8 mouse cellular contexts compared by ENCODE assay signal in genomic region chr3:155093116-155093956, GRCm38 (mm10). TPM values are rescaled to one million over a fixed set of nuclear protein-coding genes. Genes with fewer than 3 reads are reported as not detected.
A peak's percentile ranks its signal among the peaks of the same experiment; 100 is the strongest.
DNase-seq lines count a peak whose midpoint lies in the region; ATAC-seq and TF ChIP-seq lines count a peak whose summit lies in the region.

Fpgt (minus strand) TSS chr3:155093403.
Lrriq3 (plus strand) TSS chr3:155093434.

- H3K4me2 ChIP-seq in kidney, embryonic 14.5 days (replicated peaks; ENCODE audit: low read depth, low read length), result peak within 1 kb of the TSS; percentile 62
- peak within 1 kb of the TSS; percentile 64 for H3K4me2 ChIP-seq in limb, embryonic 15.5 days

- no peaks in the 10 kb centered on the region for H3K9me3 ChIP-seq in kidney, embryonic 14.5 days (ENCODE audit: control insufficient read depth, low read length)
- no peaks in the 10 kb centered on the region for H3K9me3 ChIP-seq in limb, embryonic 15.5 days

- H3K4me3 ChIP-seq in bone marrow macrophage, adult 2 months (ENCODE audit: insufficient read depth, low read length), result peak within 1 kb of the TSS; percentile 100
- peak within 1 kb of the TSS; percentile 83 for H3K4me3 ChIP-seq in embryonic fibroblast, embryonic 13.5 days (ENCODE audit: insufficient read depth, low read length)
- peak within 1 kb of the TSS; percentile 71 for H3K4me3 ChIP-seq in kidney, embryonic 14.5 days (ENCODE audit: low read length)
- H3K4me3 ChIP-seq in limb, embryonic 15.5 days, result peak within 1 kb of the TSS; percentile 63

- no peak for TF ChIP-seq POLR2A in bone marrow macrophage, adult 2 months (IDR thresholded peaks at IDR 0.05; ENCODE audit: borderline replicate concordance, low read depth, low read length)
- TF ChIP-seq POLR2A in embryonic fibroblast, embryonic 13.5 days (IDR thresholded peaks at IDR 0.05; ENCODE audit: low read depth, low read length), result peak; percentile 62

- no peaks in the 10 kb centered on the region; the same call in 1 of the 2 replicates for H3K36me3 ChIP-seq in kidney, embryonic 14.5 days (ENCODE audit: control insufficient read depth, insufficient read depth, low read length)
- 0 out of 2 replicates have a peak, but pooled peaks cover 5% of the 10 kb centered on the region for H3K36me3 ChIP-seq in limb, embryonic 15.5 days

- peak; percentile 99 for ATAC-seq in kidney, embryonic 14.5 days (ENCODE audit: low FRiP score, low TSS enrichment)
- ATAC-seq in limb, embryonic 15.5 days (ENCODE audit: insufficient number of reproducible peaks, low FRiP score, low TSS enrichment, low read depth), result peak; percentile 99

- under 1% methylated on average over 47 of the region's 47 CpGs for WGBS in kidney, embryonic 14.5 days
- under 1% methylated on average over 46 of the region's 47 CpGs for WGBS in limb, embryonic 15.5 days

- DNase-seq in A20 (ENCODE audit: low read depth, low spot score), result peak; percentile 93
- peak; percentile 89 to 90 for DNase-seq in heart, adult 9 months (ENCODE audit: low spot score in 2 of 2)
- DNase-seq in monocyte, adult 2 months (ENCODE audit: low read depth in 1 of 2, low spot score in 2 of 2), result peak; percentile 39 to 67
- peak; percentile 68 to 75 for DNase-seq in spleen, postnatal 36 days (ENCODE audit: low spot score in 2 of 2)

- H3K4me1 ChIP-seq in bone marrow macrophage, adult 2 months (ENCODE audit: control insufficient read depth, insufficient read depth, low read length), result peaks cover 5% of the 10 kb centered on the region; the same call in 1 of the 2 replicates
- peaks cover 4% of the 10 kb centered on the region; the same call in 1 of the 2 replicates for H3K4me1 ChIP-seq in embryonic fibroblast, embryonic 13.5 days (ENCODE audit: control insufficient read depth, insufficient read depth, low read length)
- H3K4me1 ChIP-seq in kidney, embryonic 14.5 days (ENCODE audit: control insufficient read depth, insufficient read depth, low read length), result 0 out of 2 replicates have a peak, but pooled peaks cover 4% of the 10 kb centered on the region
- H3K4me1 ChIP-seq in limb, embryonic 15.5 days, result 0 out of 2 replicates have a peak, but pooled peaks cover 2% of the 10 kb centered on the region

- H3K27ac ChIP-seq in bone marrow macrophage, adult 2 months (ENCODE audit: insufficient read depth, low read depth, low read length), result peak within 1 kb of the TSS; percentile 90
- peak within 1 kb of the TSS; percentile 89 for H3K27ac ChIP-seq in embryonic fibroblast, embryonic 13.5 days (ENCODE audit: insufficient read depth, low read length)
- H3K27ac ChIP-seq in kidney, embryonic 14.5 days (ENCODE audit: low read depth, low read length), result peak within 1 kb of the TSS; percentile 79; the same call in 1 of the 2 replicates
- peak within 1 kb of the TSS; percentile 87 for H3K27ac ChIP-seq in limb, embryonic 15.5 days

- no peaks in the 10 kb centered on the region for H3K27me3 ChIP-seq in kidney, embryonic 14.5 days (ENCODE audit: control insufficient read depth, insufficient read depth, low read length)
- H3K27me3 ChIP-seq in limb, embryonic 15.5 days, result no peaks in the 10 kb centered on the region

- peak within 1 kb of the TSS; percentile 76 for H3K9ac ChIP-seq in kidney, embryonic 14.5 days (ENCODE audit: low read depth, low read length)
- peak within 1 kb of the TSS; percentile 45 for H3K9ac ChIP-seq in limb, embryonic 15.5 days

- TF ChIP-seq CTCF in bone marrow macrophage, adult 2 months (IDR thresholded peaks at IDR 0.05; ENCODE audit: low read depth, low read length), result no peak
- no peak for TF ChIP-seq CTCF in embryonic fibroblast, embryonic 13.5 days (IDR thresholded peaks at IDR 0.05; ENCODE audit: borderline replicate concordance, insufficient read depth, low read length)

RNA-seq across cellular contexts. Expression of gene Fpgt, which starts in this region (rescaled TPM):
- 17.0 and 25.3 TPM in 2 replicates for polyA plus RNA-seq in bone marrow macrophage, adult 2 months (2012; ENCODE audit: insufficient read depth, insufficient read length, missing spikeins)
- 21.5 and 29.0 TPM in 2 replicates for polyA plus RNA-seq in embryonic fibroblast, embryonic 13.5 days (2011; ENCODE audit: insufficient read length, low read depth, missing spikeins)
- polyA plus RNA-seq in kidney, embryonic 14.5 days (2014; fragmentation: Nextera tagmentation; extraction: Ambion mirVana), result 11.9 and 14.4 TPM in 2 replicates
- polyA plus RNA-seq in limb, embryonic 15.5 days (2015; fragmentation: Nextera tagmentation; extraction: Ambion mirVana), result 13.4 and 14.2 TPM in 2 replicates

RNA-seq across cellular contexts. Expression of gene Lrriq3, which starts in this region (rescaled TPM):
- polyA plus RNA-seq in bone marrow macrophage, adult 2 months (2012; ENCODE audit: insufficient read depth, insufficient read length, missing spikeins), result 1.1 TPM in 1 of 2 replicates, not detected in the other
- 1.1 and 1.3 TPM in 2 replicates for polyA plus RNA-seq in embryonic fibroblast, embryonic 13.5 days (2011; ENCODE audit: insufficient read length, low read depth, missing spikeins)
- polyA plus RNA-seq in kidney, embryonic 14.5 days (2014; fragmentation: Nextera tagmentation; extraction: Ambion mirVana), result 1.3 and 1.4 TPM in 2 replicates
- polyA plus RNA-seq in limb, embryonic 15.5 days (2015; fragmentation: Nextera tagmentation; extraction: Ambion mirVana), result 0.89 and 1.2 TPM in 2 replicates

Comparison
In these comparisons a context has a peak if more than half of its experiments do, and no peak if none do; other contexts are left out.
1. Peak in every context shown above with its lines: DNase-seq, ATAC-seq, H3K4me3 ChIP-seq and H3K27ac ChIP-seq.